Mouse (Mus musculus) layer of hippocampus, adult 18-20 months (tissue): ENCODE data around the gene Nup50. TPM values are rescaled to one million over a fixed set of nuclear protein-coding genes. Genes with fewer than 3 reads are reported as not detected.

ENCODE experiments used
- DNase-seq, 2 experiments: peaks; one replicate each; pipeline ENCODE4 v3.0.0; 2022; ENCODE audit warnings: low spot score in 2 of 2
- microRNA-seq, 2 experiments: library from miRNA; unstranded; fragments of <30 nt; microRNA quantifications; one replicate each; pipeline ENCODE4 v1.2.0; 2021
- total RNA-seq, 2 experiments: library from RNA; stranded (reverse); gene quantifications; 2 replicates each; pipeline ENCODE4 v1.2.3; 2021

Gene Nup50
- total RNA-seq, 2 experiments from 2014 or later, result 35.3 to 37.9 TPM

- DNase-seq, result peak; percentile 86 to 92
Observed at GRCm38 (mm10) chr15:84987874-84988825, 64.9 kb downstream of the Nup50 start, which contains the start of gene 5031439G07Rik. Gene 5031439G07Rik, minus strand, starts transcription at chr15:84988551.

- no peak for DNase-seq
Observed at GRCm38 (mm10) chr15:84989098-84989497, 65.9 kb downstream of the Nup50 start.

- peak in 1 of 2 experiments; percentile 71 for DNase-seq
Observed at GRCm38 (mm10) chr15:84989771-84990170, 66.6 kb downstream of the Nup50 start.

Small RNA genes lying within 50 kb of the gene (microRNA-seq; reads per million reads assigned to microRNA genes)
- gene Mir1249, result 889 to 1,124 reads per million in 2 experiments

Other genes with a start within 250 kb of the Nup50 start
- under 1 TPM in 1 of 2 experiments, not detected in 1; 0.52 TPM for gene Arhgap8, start 203.4 kb upstream of the Nup50 start, total RNA-seq
- gene Phf21b, start 67.4 kb upstream of the Nup50 start, total RNA-seq, result 10 to 100 TPM in 1 of 2 experiments, 1 to 10 TPM in 1; 9.9 to 11.1 TPM
- gene Gm29666, start 3.4 kb upstream of the Nup50 start, total RNA-seq, result 1 to 10 TPM; 1.0 to 1.1 TPM
- 100 to 1,000 TPM in 1 of 2 experiments, 10 to 100 TPM in 1; 97.0 to 102 TPM for gene 5031439G07Rik, start 65.1 kb downstream of the Nup50 start, total RNA-seq
- under 1 TPM in 1 of 2 experiments, not detected in 1; 0.40 TPM for gene Upk3a, start 93.7 kb downstream of the Nup50 start, total RNA-seq
- gene Fam118a, start 105.5 kb downstream of the Nup50 start, total RNA-seq, result 10 to 100 TPM; 29.9 to 35.2 TPM
- under 1 TPM in 1 of 2 experiments, not detected in 1; 0.08 TPM for gene Smc1b, start 208.6 kb downstream of the Nup50 start, total RNA-seq
- under 1 TPM; 0.30 TPM for gene Ribc2, start 208.7 kb downstream of the Nup50 start, total RNA-seq